Mouse (Mus musculus) heart, adult 18-20 months (tissue): ENCODE results near the gene Fbxl22. TPM values are rescaled to one million over a fixed set of nuclear protein-coding genes. Genes with fewer than 3 reads are reported as not detected.

Source experiments
- DNase-seq, 2 experiments: peaks; one replicate each; pipeline ENCODE4 v3.0.0; 2021 to 2022; ENCODE audit warnings: mixed read lengths in 1 of 2
- total RNA-seq, 2 experiments: library from RNA; stranded (reverse); gene quantifications; 2 replicates each; pipeline ENCODE4 v1.2.3; 2021

Gene Fbxl22
- total RNA-seq, 2 experiments from 2014 or later = 35.6 to 38.2 TPM

DNA sequence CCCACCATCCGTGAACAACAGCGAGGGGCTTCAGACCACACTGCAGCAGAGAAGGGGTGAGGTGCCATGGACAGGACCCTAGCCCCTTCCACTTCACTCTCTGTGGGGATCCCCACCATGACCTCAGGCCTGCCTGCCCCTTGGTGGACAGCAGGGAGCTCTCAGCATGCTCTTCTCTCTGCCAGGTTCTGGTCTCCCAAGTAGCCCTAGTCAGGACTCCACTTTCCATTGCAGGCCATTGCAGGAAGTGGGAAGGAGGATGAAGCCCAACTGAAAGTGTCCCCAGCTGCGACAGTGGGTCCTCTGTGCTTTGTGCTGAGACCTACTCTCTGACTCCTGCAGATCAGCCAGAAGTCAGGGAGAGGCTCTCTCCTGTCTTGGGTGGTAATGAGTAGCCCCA lies 6.7 kb downstream of the Fbxl22 start:
- DNase-seq = no peak

DNA sequence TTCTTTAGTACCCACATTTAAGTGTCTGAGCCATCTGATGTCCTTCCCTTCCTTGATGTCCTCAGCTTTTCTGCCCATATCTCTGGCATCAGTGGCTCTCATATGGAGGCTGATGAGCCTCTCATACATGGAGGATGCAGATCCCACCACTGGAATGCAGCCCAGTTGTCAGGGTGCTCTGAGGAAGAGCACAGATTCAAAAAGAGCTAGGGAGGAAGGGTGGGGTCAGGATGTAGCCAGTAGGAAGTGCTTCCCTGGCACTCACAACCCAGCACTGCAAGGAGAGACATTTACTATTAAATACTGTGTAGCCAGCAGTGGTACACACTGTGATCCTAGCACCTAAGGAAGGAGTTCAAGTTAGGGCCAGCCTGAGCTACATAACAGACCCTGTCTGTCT lies 8.0 kb downstream of the Fbxl22 start:
- no peak for DNase-seq

DNA sequence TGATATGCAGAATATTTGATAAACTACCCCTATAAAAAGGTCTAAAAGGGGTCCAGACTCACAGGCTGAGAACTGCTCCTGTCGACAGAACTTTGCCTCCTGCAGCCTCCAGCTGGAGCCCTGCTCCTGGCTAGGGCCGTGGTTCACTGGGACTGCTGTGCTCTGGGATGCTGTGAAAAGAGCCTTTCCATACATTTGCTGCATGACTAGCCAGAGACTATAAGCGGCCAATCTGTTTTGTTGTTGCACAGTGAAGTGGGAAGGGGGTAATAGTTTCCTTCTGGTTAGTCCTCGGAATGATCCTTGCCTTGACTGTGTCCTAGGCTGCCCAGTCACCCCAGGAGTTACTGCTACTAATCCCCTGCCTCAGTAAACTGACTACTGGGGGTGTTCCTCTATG lies 8.4 kb downstream of the Fbxl22 start:
- no peak for DNase-seq

DNA sequence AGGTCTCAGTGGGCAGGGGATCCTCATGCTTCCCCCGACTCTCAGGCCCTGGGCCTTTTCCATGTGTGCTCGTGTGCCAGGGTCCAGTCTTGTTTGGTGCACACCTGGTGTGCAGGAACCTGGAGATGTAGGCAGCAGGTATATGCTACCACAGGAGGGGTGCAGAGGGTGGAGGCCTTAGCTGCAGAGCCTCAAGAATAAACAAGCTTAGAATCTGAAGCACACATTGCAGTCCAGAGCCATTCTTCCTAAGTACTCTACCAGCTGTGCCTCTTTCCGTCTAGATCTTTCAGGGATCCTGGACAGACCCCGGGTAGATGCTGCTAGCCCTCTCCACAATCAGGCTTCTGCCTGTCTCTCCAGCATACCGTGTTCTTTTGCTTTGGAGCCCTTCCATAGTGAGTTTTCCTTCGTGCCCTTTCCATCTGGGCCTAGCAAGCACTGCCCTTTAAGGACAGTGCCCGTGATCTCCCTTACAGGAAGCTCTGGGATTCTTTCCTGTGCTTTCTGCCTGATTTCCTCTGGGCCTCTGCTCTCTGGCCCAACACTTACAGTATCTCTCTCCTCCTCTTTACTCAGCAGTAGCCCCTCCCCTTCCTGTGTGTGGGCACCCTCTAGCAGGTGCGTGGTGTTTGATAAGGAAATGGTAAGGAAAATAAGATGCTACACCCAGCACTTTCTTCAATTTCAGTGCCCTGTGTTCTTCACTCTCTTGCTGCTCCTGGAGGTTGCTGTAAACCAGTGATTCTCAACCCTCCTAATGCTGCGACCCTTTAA lies 9.1 kb downstream of the Fbxl22 start:
- peak in 1 of 2 experiments; percentile 27 for DNase-seq

DNA sequence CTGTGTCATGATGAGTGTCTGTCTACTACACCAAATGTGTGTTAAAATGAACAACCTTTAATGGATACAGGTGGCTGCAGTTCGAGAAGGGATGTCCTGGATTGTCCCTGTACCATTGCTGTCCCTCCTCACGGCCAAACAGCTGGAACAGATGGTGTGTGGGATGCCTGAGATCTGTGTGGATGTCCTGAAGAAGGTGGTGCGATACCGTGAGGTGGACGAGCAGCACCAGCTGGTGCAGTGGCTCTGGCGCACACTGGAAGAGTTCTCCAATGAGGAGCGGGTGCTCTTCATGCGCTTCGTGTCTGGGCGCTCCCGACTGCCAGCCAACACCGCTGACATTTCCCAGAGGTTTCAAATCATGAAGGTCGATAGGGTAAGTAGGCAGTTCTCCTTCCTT lies 9.9 kb downstream of the Fbxl22 start:
- DNase-seq = no peak

DNA sequence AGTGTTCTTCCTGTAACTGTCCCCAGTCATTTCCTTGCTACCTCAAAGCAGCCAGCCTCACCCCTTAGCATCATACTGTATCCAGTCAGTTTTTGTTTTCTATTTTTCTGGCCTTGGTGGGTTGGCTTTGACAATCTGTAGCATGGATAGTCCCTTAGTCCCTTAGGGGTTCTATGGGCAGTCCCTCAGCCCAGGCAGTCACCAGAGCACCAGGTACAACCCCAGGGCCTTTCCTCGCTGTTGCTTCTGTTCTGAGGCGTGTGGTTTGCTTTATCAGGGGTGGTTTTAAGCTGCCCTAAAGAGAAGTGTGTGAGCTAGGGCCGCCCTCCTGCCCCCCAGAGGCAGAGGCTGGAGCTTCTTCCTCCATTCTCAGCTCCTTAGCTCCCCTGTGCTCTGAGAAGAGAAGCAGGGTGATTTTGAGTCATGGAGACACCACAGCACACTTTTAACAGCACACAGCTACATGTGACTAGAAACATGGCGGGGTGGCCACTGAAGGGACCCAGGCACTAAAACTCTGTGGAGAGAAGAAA lies 10.4 kb downstream of the Fbxl22 start:
- no peak for DNase-seq

DNA sequence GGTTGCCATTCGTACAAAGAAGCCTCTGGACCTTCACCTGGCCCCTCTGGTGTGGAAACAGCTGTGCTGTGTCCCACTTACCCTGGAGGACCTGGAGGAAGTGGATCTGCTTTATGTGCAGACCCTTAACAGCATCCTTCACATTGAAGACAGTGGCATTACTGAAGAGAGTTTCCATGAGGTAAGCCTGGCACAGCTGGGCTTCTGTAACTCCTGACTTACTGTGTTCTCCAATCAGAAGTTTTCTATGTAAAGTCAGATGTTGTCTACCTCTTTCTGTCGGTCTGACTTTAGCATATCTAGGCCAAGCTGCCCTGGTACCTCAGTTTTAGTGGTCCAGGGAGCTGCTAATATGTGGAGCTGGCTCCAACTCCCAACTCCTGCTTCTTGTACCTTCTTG lies 13.1 kb downstream of the Fbxl22 start:
- DNase-seq = no peak

DNA sequence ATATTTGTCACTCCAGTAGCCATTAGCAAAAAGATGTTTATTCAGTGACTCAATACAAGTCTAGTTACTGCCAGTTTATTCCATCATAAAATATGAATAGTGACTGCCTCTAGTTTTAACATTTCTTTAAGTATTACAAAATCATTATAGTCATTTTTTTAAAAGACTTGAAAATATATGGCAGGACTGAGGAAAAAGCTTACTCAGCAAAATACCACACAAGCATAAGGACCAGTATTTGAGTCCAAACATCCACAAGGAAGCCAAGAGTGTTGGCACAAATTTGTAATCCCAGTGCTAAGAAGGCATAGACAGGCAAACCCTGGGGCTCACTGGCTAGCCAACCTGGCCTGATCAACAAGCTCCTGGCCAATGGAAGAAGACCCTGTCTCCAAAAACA lies 20.4 kb downstream of the Fbxl22 start:
- DNase-seq = no peak

DNA sequence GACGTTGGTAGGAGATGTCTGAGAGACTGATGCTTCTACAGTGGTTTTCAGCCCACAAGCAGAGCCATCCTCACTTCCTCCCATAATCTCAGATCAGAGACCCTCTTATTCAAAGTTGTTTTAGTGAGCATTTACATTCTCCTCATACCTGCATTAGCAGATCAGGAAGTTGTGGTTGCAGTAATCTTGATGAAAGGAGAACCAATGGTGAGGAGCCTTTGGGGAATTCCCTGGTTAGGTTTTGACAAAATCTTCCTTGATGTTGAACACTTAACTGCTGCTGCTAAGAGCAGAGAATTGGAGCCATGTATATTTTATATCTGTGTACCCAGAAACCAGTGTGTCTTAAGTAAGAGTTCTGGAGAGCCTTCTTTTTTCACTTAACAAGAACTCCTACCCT lies 22.0 kb downstream of the Fbxl22 start:
- no peak for DNase-seq

DNA sequence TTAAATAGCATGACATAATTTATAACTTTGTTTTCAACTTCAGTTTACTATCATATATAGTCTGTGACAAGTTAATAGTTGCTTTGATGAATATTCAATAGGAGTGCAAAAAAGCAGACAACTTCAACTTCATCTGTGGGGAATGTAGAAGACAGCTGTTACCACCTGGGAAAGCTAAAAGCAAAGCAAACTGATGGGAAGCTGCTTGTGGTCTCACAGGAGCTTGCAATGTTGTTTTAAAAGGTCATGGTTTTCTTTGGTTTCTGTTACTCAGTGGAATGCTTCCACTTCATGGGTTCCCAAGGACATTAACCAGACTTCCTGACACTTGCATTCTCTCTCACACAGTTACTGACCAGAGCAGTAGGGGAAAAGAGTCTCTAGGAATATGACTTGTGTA lies 25.6 kb downstream of the Fbxl22 start:
- DNase-seq = no peak

DNA sequence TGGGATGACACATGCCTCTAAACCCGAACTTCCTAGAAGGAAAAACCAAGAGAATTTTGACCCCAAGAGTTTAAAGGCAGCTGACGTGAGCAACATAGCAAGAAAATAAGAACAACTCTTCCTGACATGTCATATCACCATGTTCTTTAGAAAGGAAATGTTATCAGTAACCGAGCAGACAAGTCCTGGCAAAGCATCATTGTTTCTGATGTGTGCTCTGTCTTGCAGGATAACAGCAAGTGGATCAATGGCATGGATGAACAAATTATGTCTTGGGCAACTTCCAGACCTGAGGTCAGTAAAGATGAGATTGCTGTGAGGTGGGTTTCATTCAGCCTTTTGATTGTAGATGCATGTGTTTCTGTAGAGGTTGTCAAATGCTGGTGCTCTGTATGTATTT lies 31.0 kb downstream of the Fbxl22 start:
- DNase-seq = no peak

DNA sequence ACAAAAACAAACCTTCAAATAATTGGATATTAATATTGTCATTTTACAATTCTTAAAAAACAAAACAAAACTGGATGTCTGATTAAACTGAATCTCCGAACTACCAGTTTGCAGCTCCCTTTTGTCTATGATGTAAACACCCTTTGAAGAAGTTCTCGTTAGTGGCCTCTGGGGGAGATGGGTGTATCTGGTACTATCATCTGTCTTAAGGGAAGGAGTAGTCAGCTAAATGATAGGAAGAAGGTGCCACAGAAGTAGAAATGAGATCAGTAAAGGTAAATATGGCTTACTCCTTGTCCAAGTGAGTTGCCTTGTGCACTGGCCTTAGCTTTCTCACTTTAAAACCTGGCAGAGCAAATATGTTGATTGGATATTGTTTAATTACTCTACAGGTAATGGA lies 36.6 kb downstream of the Fbxl22 start:
- DNase-seq = no peak

DNA sequence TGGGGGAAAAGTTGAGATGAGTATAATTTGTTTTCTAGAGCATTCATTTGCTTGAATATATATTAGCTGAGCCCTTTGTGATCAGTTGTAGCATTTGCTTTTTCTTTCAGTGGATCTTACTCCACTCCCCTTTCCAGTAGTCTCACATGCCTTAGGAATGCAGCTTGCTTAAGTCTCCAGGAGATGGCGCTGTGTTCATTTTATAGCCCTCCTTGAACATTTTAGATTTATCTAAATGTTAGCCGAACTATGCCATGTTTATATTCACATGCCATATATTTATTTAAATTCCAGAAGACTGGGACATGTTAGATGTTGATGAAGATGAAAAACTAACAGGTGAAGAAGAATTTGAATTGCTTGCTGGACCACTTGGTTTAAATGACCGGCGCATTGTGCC lies 49.3 kb downstream of the Fbxl22 start:
- peak; percentile 6 to 34 for DNase-seq

Other genes with a start within 250 kb of the Fbxl22 start
- 10 to 100 TPM; 31.4 to 36.5 TPM for gene Herc1, start 164.1 kb downstream of the Fbxl22 start, total RNA-seq
- 10 to 100 TPM; 14.4 to 19.6 TPM for gene Usp3, start 78.5 kb upstream of the Fbxl22 start, total RNA-seq
- gene Car12, start 199.1 kb upstream of the Fbxl22 start, total RNA-seq = not detected